Mouse (Mus musculus) small intestine, adult 2 months (tissue): ENCODE results near the gene C87436. TPM values are rescaled to one million over a fixed set of nuclear protein-coding genes. Genes with fewer than 3 reads are reported as not detected.

ENCODE experiments used
- H3K27ac ChIP-seq: fragments of 200-500 bp; 2 replicates; pipeline ENCODE4 v1.5.1; 2012; ENCODE audit warnings: low read depth, low read length, control low read depth, inconsistent platforms; ENCODE audit not compliant: insufficient read depth
- H3K27me3 ChIP-seq: fragments of 200-500 bp; 2 replicates; pipeline ENCODE4 v1.6.1; 2012; ENCODE audit warnings: mild to moderate bottlenecking, moderate library complexity, low read length, inconsistent platforms; ENCODE audit not compliant: control insufficient read depth, insufficient read depth
- H3K36me3 ChIP-seq: fragments of 200-500 bp; 2 replicates; pipeline ENCODE4 v1.6.1; 2012; ENCODE audit warnings: mild to moderate bottlenecking, low read length, control low read depth, inconsistent platforms; ENCODE audit not compliant: control insufficient read depth, insufficient read depth
- H3K4me1 ChIP-seq: fragments of 200-500 bp; 2 replicates; pipeline ENCODE4 v1.6.1; 2012; ENCODE audit warnings: low read length, inconsistent platforms, mixed read lengths; ENCODE audit not compliant: control insufficient read depth, insufficient read depth, insufficient read length
- H3K4me3 ChIP-seq: fragments of 200-500 bp; 2 replicates; pipeline ENCODE4 v1.5.1; 2012; ENCODE audit warnings: low read depth, mild to moderate bottlenecking, control low read depth, inconsistent platforms, low read length, moderate library complexity
- CTCF ChIP-seq: fragments of 200-500 bp; IDR thresholded peaks from 2 replicates; pipeline ENCODE4 v1.5.1; 2012; ENCODE audit warnings: low read depth, mild to moderate bottlenecking, control low read depth, inconsistent platforms, low read length, moderate library complexity, mixed read lengths; ENCODE audit not compliant: insufficient replicate concordance, insufficient read length; ENCODE audit errors: extremely low read depth
- POLR2A ChIP-seq: fragments of 200-500 bp; IDR thresholded peaks from 2 replicates; pipeline ENCODE4 v1.6.1; 2012; ENCODE audit warnings: low read depth, mild to moderate bottlenecking, control low read depth, inconsistent platforms, low read length, moderate library complexity
- WGBS: fragments of 180-500 bp; shearing (Covaris S2); methylation state at CpG from one replicate; pipeline ENCODE4 v1.1.7; 2018; 5-methylcytosine and 5-hydroxymethylcytosine counted together
- polyA plus RNA-seq: library from polyadenylated mRNA; depleted of rRNA; stranded (reverse); fragments of >200 nt; gene quantifications from 2 replicates; pipeline ENCODE4 v1.2.3, GENCODE M21; 2012; rRNA removed

Gene C87436
- polyA plus RNA-seq, 1 experiment = 4.1 TPM

GRCm38 (mm10) chr6:86510979-86511378 is 72.8 kb downstream of the C87436 start:
- TF ChIP-seq POLR2A (no peak), CTCF (no peak)
- no peaks in the 10 kb centered on the region for H3K36me3 ChIP-seq
- peaks cover 9% of the 10 kb centered on the region; the same call in 1 of the 2 replicates for H3K4me1 ChIP-seq
- no peaks in the 10 kb centered on the region for H3K27me3 ChIP-seq
- no peak overlapping the region for H3K4me3 ChIP-seq
- no peak overlapping the region for H3K27ac ChIP-seq
- WGBS = 67% methylated on average over 4 of the region's 4 CpGs

- 78% methylated on average over 4 of the region's 4 CpGs for WGBS
- no peaks in the 10 kb centered on the region for H3K27me3 ChIP-seq
- H3K36me3 ChIP-seq = no peaks in the 10 kb centered on the region
- no peak overlapping the region for H3K4me3 ChIP-seq
- no peak overlapping the region for H3K27ac ChIP-seq
- no peak for TF ChIP-seq CTCF
- no peak for TF ChIP-seq POLR2A
- H3K4me1 ChIP-seq = peaks cover 10% of the 10 kb centered on the region; the same call in 1 of the 2 replicates
These were observed 75.1 kb downstream of the C87436 start for GRCm38 (mm10) chr6:86513296-86513695.

GRCm38 (mm10) chr6:86516021-86516420 is 77.8 kb downstream of the C87436 start:
- no peaks in the 10 kb centered on the region for H3K27me3 ChIP-seq
- WGBS = 39% methylated on average over 1 of the region's 1 CpGs
- peak overlapping the region; percentile 52 for H3K4me3 ChIP-seq
- peaks cover 10% of the 10 kb centered on the region; the same call in 1 of the 2 replicates for H3K4me1 ChIP-seq
- H3K27ac ChIP-seq = peak overlapping the region; percentile 74
- no peaks in the 10 kb centered on the region for H3K36me3 ChIP-seq
- TF ChIP-seq CTCF (no peak), POLR2A (no peak)

- Histone ChIP-seq H3K36me3 (peaks cover 9% of the 10 kb centered on the region), H3K27me3 (no peaks in the 10 kb centered on the region), H3K4me1 (peaks cover 14% of the 10 kb centered on the region; the same call in 1 of the 2 replicates), H3K27ac (no peak overlapping the region), H3K4me3 (no peak overlapping the region)
- TF ChIP-seq CTCF (no peak), POLR2A (no peak)
- WGBS = 88% methylated on average over 3 of the region's 3 CpGs
These were observed 81.7 kb downstream of the C87436 start for GRCm38 (mm10) chr6:86519767-86520345.

- WGBS = 79% methylated on average over 5 of the region's 5 CpGs
- no peak for TF ChIP-seq POLR2A
- no peak for TF ChIP-seq CTCF
- Histone ChIP-seq H3K27ac (no peak overlapping the region), H3K36me3 (peaks cover 12% of the 10 kb centered on the region), H3K27me3 (no peaks in the 10 kb centered on the region), H3K4me3 (no peak overlapping the region), H3K4me1 (peaks cover 6% of the 10 kb centered on the region; the same call in 1 of the 2 replicates)
These were observed 84.1 kb downstream of the C87436 start for GRCm38 (mm10) chr6:86522001-86522911.

Other genes with a start within 250 kb of the C87436 start
- 10.2 and 26.8 TPM in 2 replicates for gene Tgfa, start 243.2 kb upstream of the C87436 start, polyA plus RNA-seq
- 14.6 and 15.5 TPM in 2 replicates for gene Fam136a, start 72.7 kb upstream of the C87436 start, polyA plus RNA-seq
- gene Snrpg, start 67.1 kb upstream of the C87436 start, polyA plus RNA-seq = 6.2 and 15.3 TPM in 2 replicates
- gene Pcyox1, start 41.2 kb upstream of the C87436 start, polyA plus RNA-seq = 8.1 and 10.0 TPM in 2 replicates
- 3.4 and 6.8 TPM in 2 replicates for gene Tia1, start 34.2 kb upstream of the C87436 start, polyA plus RNA-seq
- 6.5 and 9.2 TPM in 2 replicates for gene Gm44790, start 11.7 kb upstream of the C87436 start, polyA plus RNA-seq
- 244 and 314 TPM in 2 replicates for gene Pcbp1, start 87.9 kb downstream of the C87436 start, polyA plus RNA-seq
- gene Asprv1, start 189.8 kb downstream of the C87436 start, polyA plus RNA-seq = 0.20 and 0.23 TPM in 2 replicates
- 87.2 and 413 TPM in 2 replicates for gene Mxd1, start 230.8 kb downstream of the C87436 start, polyA plus RNA-seq
- gene Snrnp27, start 246.1 kb downstream of the C87436 start, polyA plus RNA-seq = 2.1 and 3.9 TPM in 2 replicates